Mouse (Mus musculus): ENCODE results near the gene Mef2b.

DNA sequence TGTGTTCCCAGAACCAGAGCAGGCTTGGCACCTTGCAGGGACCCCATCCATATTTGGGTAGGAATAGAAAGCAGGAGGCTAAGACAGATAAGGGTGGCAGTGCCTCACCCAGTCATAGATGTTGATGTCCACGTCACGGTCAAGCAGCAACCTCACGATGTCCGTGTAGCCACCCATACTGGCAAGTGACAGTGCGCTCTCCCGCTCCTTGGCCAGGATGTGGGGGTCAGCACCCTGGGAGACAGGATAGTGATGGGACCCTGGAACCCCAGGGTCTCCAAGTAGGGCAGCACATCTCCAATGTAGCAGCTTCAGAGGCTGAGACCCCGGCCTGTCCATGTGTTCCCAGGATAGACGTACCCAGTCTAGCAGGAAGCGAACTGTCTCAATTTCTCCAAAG is 4.6 kb upstream of the Mef2b start:
- TF ChIP-seq CTCF (IDR thresholded peaks at IDR 0.05; ENCODE audit: extremely low read depth, insufficient read depth, insufficient read length, insufficient replicate concordance) (no peak), POLR2A (IDR thresholded peaks at IDR 0.05; ENCODE audit: low read depth, low read length) (no peak)
